Mouse (Mus musculus): ENCODE results near the gene Wdfy1.

GRCm38 (mm10) chr1:79802858-79803427, 27.0 kb upstream of the Wdfy1 start:
- TF ChIP-seq CTCF (IDR thresholded peaks at IDR 0.05; ENCODE audit: low read depth, low read length) (no peak), GATA1 (IDR thresholded peaks at IDR 0.05; ENCODE audit: borderline replicate concordance, low read length) (no peak), TAL1 (conservative IDR thresholded peaks at IDR 0.05; ENCODE audit: low read depth, low read length) (no peak), POLR2AphosphoS5 (IDR thresholded peaks at IDR 0.05; ENCODE audit: insufficient replicate concordance, low read depth, low read length) (no peak), GATA2 (IDR thresholded peaks at IDR 0.05; ENCODE audit: borderline replicate concordance, low read depth, low read length) (no peak)
